Mouse (Mus musculus) kidney, adult 2 months (tissue): Measurements from ENCODE around the gene Pth1r.

Source experiments
- CTCF ChIP-seq: fragments of 200-500 bp; conservative IDR thresholded peaks from 2 replicates; pipeline ENCODE4 v1.5.1; 2011; ENCODE audit warnings: low read depth, mild to moderate bottlenecking, control low read depth, low read length, moderate library complexity, mixed read lengths; ENCODE audit not compliant: insufficient read depth, insufficient read length
- POLR2A ChIP-seq: fragments of 200-500 bp; IDR thresholded peaks from one replicate; pipeline ENCODE4 v1.6.1; 2011; ENCODE audit warnings: low read depth, low read length, control low read depth

GRCm38 (mm10) chr9:110706784-110707183 is 40.2 kb downstream of the Pth1r start:
- TF ChIP-seq CTCF, result no peak
- TF ChIP-seq POLR2A, result no peak
